Mouse (Mus musculus) embryonic fibroblast, embryonic 13.5 days (primary cell): ENCODE data around the gene Cdrt4.

Source experiments
- CTCF ChIP-seq: IDR thresholded peaks from 2 replicates; pipeline ENCODE4 v1.5.1; 2011; ENCODE audit warnings: mild to moderate bottlenecking, control low read depth, low read length, moderate library complexity, borderline replicate concordance; ENCODE audit not compliant: insufficient read depth
- POLR2A ChIP-seq: IDR thresholded peaks from 2 replicates; pipeline ENCODE4 v1.6.1; 2011; ENCODE audit warnings: low read depth, mild to moderate bottlenecking, control low read depth, low read length, moderate library complexity

DNA sequence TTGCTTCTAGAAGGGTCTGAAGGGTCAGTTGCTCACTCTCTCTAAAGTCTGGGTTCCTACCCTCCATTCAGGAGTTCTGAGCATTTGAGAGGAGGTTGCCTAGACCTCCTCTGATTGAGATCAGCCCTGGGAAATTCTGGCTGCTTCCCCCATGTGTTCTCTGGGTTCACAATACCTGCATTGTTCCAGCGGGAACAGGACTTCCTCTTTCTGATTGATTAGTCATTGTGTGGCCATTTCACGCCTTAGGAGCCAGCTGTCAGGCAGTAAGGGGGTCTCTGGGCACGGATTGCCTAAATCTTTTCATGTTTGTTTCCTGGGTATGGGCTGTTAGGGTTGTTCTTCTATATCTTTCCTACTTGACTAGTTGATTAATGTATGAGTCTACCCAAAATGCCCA, 32.8 kb downstream of the Cdrt4 start:
- no peak for TF ChIP-seq CTCF
- TF ChIP-seq POLR2A, result no peak
